In genomic region chr7:83615815-83616214, GRCm38 (mm10) we compare ENCODE assay signal across 12 mouse cellular contexts. TPM values are rescaled to one million over a fixed set of nuclear protein-coding genes. Genes with fewer than 3 reads are reported as not detected.
A peak's percentile ranks its signal among the peaks of the same experiment; 100 is the strongest.
DNase-seq lines count a peak whose midpoint lies in the region; ATAC-seq and TF ChIP-seq lines count a peak whose summit lies in the region.
"Had no signal": no experiment of that assay in that cellular context is flagged by ENCODE, and none has a peak within 500 bp of the region (broad histone marks: within the 10 kb centered on the region; RNA-seq: fewer than 3 reads in every experiment).

No protein-coding gene starts in this region.

- no peak overlapping the region for H3K9ac ChIP-seq in kidney, embryonic 16.5 days (replicated peaks; ENCODE audit: low read length)

- no peaks in the 10 kb centered on the region for H3K36me3 ChIP-seq in kidney, embryonic 16.5 days (ENCODE audit: insufficient read depth, low read length)

- peak; percentile 15; the same call in 1 of the 2 replicates for ATAC-seq in common myeloid progenitor, adult 5-6 weeks (replicated peaks; ENCODE audit: low read depth, poor library complexity, severe bottlenecking)
- ATAC-seq in kidney, embryonic 16.5 days (ENCODE audit: low FRiP score, low TSS enrichment): no peak

- peak; percentile 51 for TF ChIP-seq CTCF in layer of hippocampus, adult 2 months (conservative IDR thresholded peaks at IDR 0.05)

- no peak for DNase-seq in layer of hippocampus, adult 2 months (ENCODE audit: low spot score in 2 of 2)
- DNase-seq in layer of hippocampus, adult 18-20 months (ENCODE audit: low spot score in 2 of 2): no peak
- peak; percentile 39 for DNase-seq in thymus, postnatal 14 days
- no peak for DNase-seq in thymus, postnatal 0 days (ENCODE audit: low spot score)
- DNase-seq in layer of hippocampus, adult 8-10 months (ENCODE audit: low spot score in 2 of 2): no peak
- DNase-seq: cerebellum, adult 11-12 months; embryo, embryonic 11 days; heart, postnatal 4 days; right cerebral cortex, postnatal 14 days had no signal

- 82% methylated on average over 8 of the region's 8 CpGs for WGBS in kidney, embryonic 16.5 days

- H3K4me2 ChIP-seq in kidney, embryonic 16.5 days (replicated peaks; ENCODE audit: low read depth, low read length): no peak overlapping the region

- no peaks in the 10 kb centered on the region for H3K27me3 ChIP-seq in kidney, embryonic 16.5 days (ENCODE audit: insufficient read depth, low read length)

- no peaks in the 10 kb centered on the region for H3K9me3 ChIP-seq in kidney, embryonic 16.5 days (ENCODE audit: low read length)

- peaks cover 9% of the 10 kb centered on the region; the same call in 1 of the 2 replicates for H3K4me1 ChIP-seq in kidney, embryonic 16.5 days (ENCODE audit: insufficient read depth, low read length)

- no peak overlapping the region for H3K27ac ChIP-seq in layer of hippocampus, adult 2 months
- no peak overlapping the region for H3K27ac ChIP-seq in kidney, embryonic 16.5 days (ENCODE audit: low read length)

- no peak overlapping the region for H3K4me3 ChIP-seq in layer of hippocampus, adult 2 months
- H3K4me3 ChIP-seq in kidney, embryonic 16.5 days (ENCODE audit: low read length): no peak overlapping the region
- H3K4me3 ChIP-seq: erythroblast, embryonic 14.5 days had no signal

RNA-seq across cellular contexts. Expression of gene Stard5, which starts 15.9 kb away (rescaled TPM):
- 10 to 100 TPM; 18.3 to 18.5 TPM for total RNA-seq in layer of hippocampus, adult 2 months (2021)
- 10 to 100 TPM; 15.7 to 16.3 TPM for total RNA-seq in layer of hippocampus, adult 18-20 months (2021)
- 47.3 and 47.4 TPM in 2 replicates for polyA plus RNA-seq in thymus, postnatal 0 days (2015; fragmentation: Nextera tagmentation; extraction: Ambion mirVana)
- total RNA-seq in common myeloid progenitor, adult 5-6 weeks (2017): 5.8 and 6.1 TPM in 2 replicates
- 30.9 and 31.7 TPM in 2 replicates for polyA plus RNA-seq in kidney, embryonic 16.5 days (2015; fragmentation: Nextera tagmentation; extraction: Ambion mirVana)
- total RNA-seq in layer of hippocampus, adult 8-10 months (2022): 10 to 100 TPM; 15.7 to 21.4 (median 20.7) TPM

RNA-seq across cellular contexts. Expression of gene Tmc3, which starts 31.1 kb away (rescaled TPM):
- under 1 TPM; 0.22 to 0.26 TPM for total RNA-seq in layer of hippocampus, adult 2 months (2021)
- under 1 TPM; 0.25 to 0.35 TPM for total RNA-seq in layer of hippocampus, adult 18-20 months (2021)
- polyA plus RNA-seq in thymus, postnatal 0 days (2015; fragmentation: Nextera tagmentation; extraction: Ambion mirVana): 1.8 and 2.0 TPM in 2 replicates
- 0.69 TPM in 1 of 2 replicates, not detected in the other for total RNA-seq in common myeloid progenitor, adult 5-6 weeks (2017)
- 1.4 and 2.3 TPM in 2 replicates for polyA plus RNA-seq in kidney, embryonic 16.5 days (2015; fragmentation: Nextera tagmentation; extraction: Ambion mirVana)
- total RNA-seq in layer of hippocampus, adult 8-10 months (2022): under 1 TPM; 0.41 to 0.75 (median 0.49) TPM
- polyA plus RNA-seq: erythroblast, embryonic 14.5 days had no signal
